8 mouse cellular contexts compared by ENCODE assay signal in genomic region chr7:127573503-127574008, GRCm38 (mm10). TPM values are rescaled to one million over a fixed set of nuclear protein-coding genes. Genes with fewer than 3 reads are reported as not detected.
DNase-seq lines count a peak whose midpoint lies in the region; ATAC-seq and TF ChIP-seq lines count a peak whose summit lies in the region.

No protein-coding gene starts in this region.

- no peaks in the 10 kb centered on the region for H3K27me3 ChIP-seq in kidney, embryonic 14.5 days (ENCODE audit: control insufficient read depth, insufficient read depth, low read length)
- no peaks in the 10 kb centered on the region for H3K27me3 ChIP-seq in embryonic facial prominence, embryonic 14.5 days (replicated peaks; ENCODE audit: control insufficient read depth, insufficient read depth, low read length)
- no peaks in the 10 kb centered on the region for H3K27me3 ChIP-seq in intestine, embryonic 16.5 days (replicated peaks; ENCODE audit: control insufficient read depth, insufficient read depth, low read length)

- peak overlapping the region; percentile 20; the same call in 1 of the 2 replicates for H3K27ac ChIP-seq in kidney, embryonic 14.5 days (ENCODE audit: low read depth, low read length)
- H3K27ac ChIP-seq in ES-E14 (ENCODE audit: insufficient read depth, low read depth, low read length, poor library complexity, severe bottlenecking): peak overlapping the region; percentile 61
- H3K27ac ChIP-seq in embryonic facial prominence, embryonic 14.5 days (replicated peaks; ENCODE audit: low read depth, low read length): peak overlapping the region; percentile 45
- peak overlapping the region; percentile 43 for H3K27ac ChIP-seq in intestine, embryonic 16.5 days (ENCODE audit: low read length)

- no peak for DNase-seq in kidney, adult 9 months
- no peak for DNase-seq in ES-E14 (ENCODE audit: low read depth, low spot score)
- DNase-seq in embryonic facial prominence, embryonic 14.5 days (ENCODE audit: low spot score): peak; percentile 7
- DNase-seq in neural tube, embryonic 10.5 days (ENCODE audit: extremely low spot score, low spot score): peak; percentile 32
- no peak for DNase-seq in spleen, adult 18-20 months

- ATAC-seq in kidney, embryonic 14.5 days (ENCODE audit: low FRiP score, low TSS enrichment): no peak; the same call in 1 of the 2 replicates
- ATAC-seq in embryonic facial prominence, embryonic 14.5 days (ENCODE audit: low read depth): peak; percentile 69
- peak; percentile 61 for ATAC-seq in intestine, embryonic 16.5 days
- no peak for ATAC-seq in activated CD4-positive, CD25-positive, alpha-beta regulatory T cell, adult 4 months

- H3K4me1 ChIP-seq in kidney, embryonic 14.5 days (ENCODE audit: control insufficient read depth, insufficient read depth, low read length): peaks cover 12% of the 10 kb centered on the region; the same call in 1 of the 2 replicates
- peaks cover 2 to 6% of the 10 kb centered on the region in 2 experiments; a peak in 3 of 4 replicates for H3K4me1 ChIP-seq in ES-E14 (ENCODE audit: control insufficient read depth in 2 of 2, insufficient read depth in 2 of 2, low read length in 2 of 2, poor library complexity in 1 of 2)
- peaks cover 10% of the 10 kb centered on the region for H3K4me1 ChIP-seq in embryonic facial prominence, embryonic 14.5 days (ENCODE audit: control insufficient read depth, insufficient read depth, low read length)
- H3K4me1 ChIP-seq in intestine, embryonic 16.5 days (ENCODE audit: control insufficient read depth, insufficient read depth, low read length): peaks cover 10% of the 10 kb centered on the region

- in situ Hi-C loops in ES-E14 (cut with MboI; ENCODE audit: low sequenced_read_pairs in 2 of 2, unreplicated experiment in 2 of 2): no loop called here

- H3K9ac ChIP-seq in kidney, embryonic 14.5 days (ENCODE audit: low read depth, low read length): peak overlapping the region; percentile 68
- H3K9ac ChIP-seq in ES-E14 (ENCODE audit: insufficient read depth, low read depth, low read length, poor library complexity, severe bottlenecking): peak overlapping the region; percentile 94
- peak overlapping the region; percentile 80 for H3K9ac ChIP-seq in embryonic facial prominence, embryonic 14.5 days (ENCODE audit: low read depth, low read length)
- peak overlapping the region; percentile 78 for H3K9ac ChIP-seq in intestine, embryonic 16.5 days (ENCODE audit: low read depth, low read length)

- H3K9me3 ChIP-seq in kidney, embryonic 14.5 days (ENCODE audit: control insufficient read depth, low read length): no peaks in the 10 kb centered on the region
- H3K9me3 ChIP-seq in ES-E14 (ENCODE audit: control insufficient read depth, insufficient read depth, low read depth, low read length): no peaks in the 10 kb centered on the region
- no peaks in the 10 kb centered on the region for H3K9me3 ChIP-seq in embryonic facial prominence, embryonic 14.5 days (ENCODE audit: control insufficient read depth, low read length)
- H3K9me3 ChIP-seq in intestine, embryonic 16.5 days (ENCODE audit: control insufficient read depth, low read length): no peaks in the 10 kb centered on the region

- peak overlapping the region; percentile 85 for H3K4me3 ChIP-seq in kidney, embryonic 14.5 days (ENCODE audit: low read length)
- peak overlapping the region; percentile 77 to 84 for H3K4me3 ChIP-seq in ES-E14 (ENCODE audit: insufficient read depth in 1 of 2, low read depth in 1 of 2, low read length in 2 of 2, poor library complexity in 1 of 2, severe bottlenecking in 1 of 2)
- peak overlapping the region; percentile 70 for H3K4me3 ChIP-seq in embryonic facial prominence, embryonic 14.5 days (ENCODE audit: low read depth, low read length)
- peak overlapping the region; percentile 64 for H3K4me3 ChIP-seq in intestine, embryonic 16.5 days (ENCODE audit: low read length)

- peak overlapping the region; percentile 65 for H3K4me2 ChIP-seq in kidney, embryonic 14.5 days (replicated peaks; ENCODE audit: low read depth, low read length)
- peak overlapping the region; percentile 72 for H3K4me2 ChIP-seq in embryonic facial prominence, embryonic 14.5 days (ENCODE audit: low read depth, low read length)
- peak overlapping the region; percentile 68 for H3K4me2 ChIP-seq in intestine, embryonic 16.5 days (ENCODE audit: low read depth, low read length)

- WGBS in kidney, embryonic 14.5 days: 0% methylated on average over 19 of the region's 28 CpGs
- 1% methylated on average over 24 of the region's 28 CpGs for WGBS in embryonic facial prominence, embryonic 14.5 days
- WGBS in intestine, embryonic 16.5 days: under 1% methylated on average over 27 of the region's 28 CpGs

- peaks cover 27% of the 10 kb centered on the region for H3K36me3 ChIP-seq in kidney, embryonic 14.5 days (ENCODE audit: control insufficient read depth, insufficient read depth, low read length)
- H3K36me3 ChIP-seq in ES-E14 (ENCODE audit: control insufficient read depth, insufficient read depth, low read length, poor library complexity, severe bottlenecking): peaks cover 5% of the 10 kb centered on the region
- peaks cover 34% of the 10 kb centered on the region for H3K36me3 ChIP-seq in embryonic facial prominence, embryonic 14.5 days (ENCODE audit: control insufficient read depth, insufficient read depth, low read length)
- 0 out of 2 replicates have a peak, but pooled peaks cover 9% of the 10 kb centered on the region for H3K36me3 ChIP-seq in intestine, embryonic 16.5 days (ENCODE audit: control insufficient read depth, insufficient read depth, low read length)

TF ChIP-seq in ES-E14, 5 proteins besides CTCF, POLR2A, EP300 and RAD21:
- TF ChIP-seq MAFK (IDR thresholded peaks at IDR 0.05; ENCODE audit: insufficient read depth, low read depth, low read length) (no peak), ZC3H11A (IDR thresholded peaks at IDR 0.05; ENCODE audit: borderline replicate concordance, low read depth, low read length) (no peak), CHD2 (IDR thresholded peaks at IDR 0.05; ENCODE audit: low read depth, low read length) (no peak), HCFC1 (IDR thresholded peaks at IDR 0.05; ENCODE audit: borderline replicate concordance, insufficient read depth, low read length) (no peak), ZNF384 (IDR thresholded peaks at IDR 0.05; ENCODE audit: low read depth, low read length) (no peak)

RNA-seq across cellular contexts. Expression of gene Phkg2, which starts 0.4 kb away (rescaled TPM):
- polyA plus RNA-seq in kidney, embryonic 14.5 days (2014; fragmentation: Nextera tagmentation; extraction: Ambion mirVana): 37.8 and 39.8 TPM in 2 replicates
- total RNA-seq in ES-E14 (2012; rRNA removed): 32.1 and 46.1 TPM in 2 replicates
- 35.2 TPM in 2 replicates for polyA plus RNA-seq in embryonic facial prominence, embryonic 14.5 days (2014; fragmentation: Nextera tagmentation; extraction: Ambion mirVana)
- polyA plus RNA-seq in intestine, embryonic 16.5 days (2015; fragmentation: Nextera tagmentation; extraction: Ambion mirVana): 35.7 and 37.7 TPM in 2 replicates
- 10 to 100 TPM; 73.7 to 85.5 TPM for polyA plus RNA-seq in activated CD4-positive, CD25-positive, alpha-beta regulatory T cell, adult 4 months (2017; shearing (Covaris generic))

RNA-seq across cellular contexts. Expression of gene Tmem265, which starts 12.4 kb away (rescaled TPM):
- 6.3 and 10.0 TPM in 2 replicates for polyA plus RNA-seq in kidney, embryonic 14.5 days (2014; fragmentation: Nextera tagmentation; extraction: Ambion mirVana)
- 5.0 TPM in 1 of 2 replicates, not detected in the other for total RNA-seq in ES-E14 (2012; rRNA removed)
- 4.1 and 5.3 TPM in 2 replicates for polyA plus RNA-seq in embryonic facial prominence, embryonic 14.5 days (2014; fragmentation: Nextera tagmentation; extraction: Ambion mirVana)
- 5.1 and 7.7 TPM in 2 replicates for polyA plus RNA-seq in intestine, embryonic 16.5 days (2015; fragmentation: Nextera tagmentation; extraction: Ambion mirVana)
- 10 to 100 TPM; 52.4 to 58.5 TPM for polyA plus RNA-seq in activated CD4-positive, CD25-positive, alpha-beta regulatory T cell, adult 4 months (2017; shearing (Covaris generic))

RNA-seq across cellular contexts. Expression of gene Ccdc189, which starts 14.8 kb away (rescaled TPM):
- 12.7 and 14.5 TPM in 2 replicates for polyA plus RNA-seq in kidney, embryonic 14.5 days (2014; fragmentation: Nextera tagmentation; extraction: Ambion mirVana)
- 3.8 and 6.0 TPM in 2 replicates for total RNA-seq in ES-E14 (2012; rRNA removed)
- polyA plus RNA-seq in embryonic facial prominence, embryonic 14.5 days (2014; fragmentation: Nextera tagmentation; extraction: Ambion mirVana): 9.9 and 10.4 TPM in 2 replicates
- polyA plus RNA-seq in intestine, embryonic 16.5 days (2015; fragmentation: Nextera tagmentation; extraction: Ambion mirVana): 4.8 and 5.2 TPM in 2 replicates
- 1 to 10 TPM in 1 of 2 experiments, under 1 TPM in 1; 0.57 to 1.4 TPM for polyA plus RNA-seq in activated CD4-positive, CD25-positive, alpha-beta regulatory T cell, adult 4 months (2017; shearing (Covaris generic))

RNA-seq across cellular contexts. Expression of gene Rnf40, which starts 15.0 kb away (rescaled TPM):
- 25.5 and 41.5 TPM in 2 replicates for polyA plus RNA-seq in kidney, embryonic 14.5 days (2014; fragmentation: Nextera tagmentation; extraction: Ambion mirVana)
- total RNA-seq in ES-E14 (2012; rRNA removed): 71.0 and 94.9 TPM in 2 replicates
- polyA plus RNA-seq in embryonic facial prominence, embryonic 14.5 days (2014; fragmentation: Nextera tagmentation; extraction: Ambion mirVana): 35.9 and 47.7 TPM in 2 replicates
- 34.3 and 35.2 TPM in 2 replicates for polyA plus RNA-seq in intestine, embryonic 16.5 days (2015; fragmentation: Nextera tagmentation; extraction: Ambion mirVana)
- polyA plus RNA-seq in activated CD4-positive, CD25-positive, alpha-beta regulatory T cell, adult 4 months (2017; shearing (Covaris generic)): 10 to 100 TPM; 25.3 to 26.1 TPM

RNA-seq across cellular contexts. Expression of gene Zfp629, which starts 42.0 kb away (rescaled TPM):
- 14.0 and 23.5 TPM in 2 replicates for polyA plus RNA-seq in kidney, embryonic 14.5 days (2014; fragmentation: Nextera tagmentation; extraction: Ambion mirVana)
- 2.1 and 2.9 TPM in 2 replicates for total RNA-seq in ES-E14 (2012; rRNA removed)
- polyA plus RNA-seq in embryonic facial prominence, embryonic 14.5 days (2014; fragmentation: Nextera tagmentation; extraction: Ambion mirVana): 13.0 and 17.9 TPM in 2 replicates
- 7.9 and 8.5 TPM in 2 replicates for polyA plus RNA-seq in intestine, embryonic 16.5 days (2015; fragmentation: Nextera tagmentation; extraction: Ambion mirVana)
- under 1 TPM in 1 of 2 experiments, not detected in 1; 0.18 TPM for polyA plus RNA-seq in activated CD4-positive, CD25-positive, alpha-beta regulatory T cell, adult 4 months (2017; shearing (Covaris generic))

Comparison
In these comparisons a context has a peak if more than half of its experiments do, and no peak if none do; other contexts are left out.
1. ATAC-seq: peak in embryonic facial prominence, embryonic 14.5 days (single experiment) and intestine, embryonic 16.5 days (single experiment); none in kidney, embryonic 14.5 days (single experiment) and activated CD4-positive, CD25-positive, alpha-beta regulatory T cell, adult 4 months (single experiment).
2. DNase-seq: peak in embryonic facial prominence, embryonic 14.5 days (single experiment) and neural tube, embryonic 10.5 days (single experiment); none in kidney, adult 9 months (single experiment), ES-E14 (single experiment) and spleen, adult 18-20 months (0 of 2).
3. Peak in every context shown above with its lines, with median percentiles within 50 percentile points of each other: H3K27ac ChIP-seq, H3K4me2 ChIP-seq, H3K4me3 ChIP-seq and H3K9ac ChIP-seq.